Mouse (Mus musculus) MEL (cell line): Measurements from ENCODE around the gene Xrcc3. TPM values are rescaled to one million over a fixed set of nuclear protein-coding genes. Genes with fewer than 3 reads are reported as not detected.

ENCODE experiments used
- DNase-seq: peaks from one replicate; pipeline ENCODE4 v3.0.0; 2011; ENCODE audit warnings: low read depth, low spot score
- H3K27ac ChIP-seq: 2 replicates; pipeline ENCODE4 v1.5.1; 2012; ENCODE audit warnings: low read depth, mild to moderate bottlenecking, control low read depth, low read length, moderate library complexity; ENCODE audit not compliant: control insufficient read depth
- H3K27me3 ChIP-seq, 2 experiments: fragments of 150-350 bp in 1 of 2; sonication (generic) in 1 of 2; 2 replicates each; pipeline ENCODE4 v1.6.1; 2012; ENCODE audit warnings: low read length in 2 of 2, mild to moderate bottlenecking in 2 of 2, improper control_type of control experiment in 1 of 2, moderate library complexity in 1 of 2; ENCODE audit not compliant: insufficient read depth in 2 of 2, control insufficient read depth in 1 of 2
- H3K36me3 ChIP-seq, 2 experiments: 2 replicates each; pipeline ENCODE4 v1.6.1; 2012 to 2014; ENCODE audit warnings: low read length in 2 of 2, improper control_type of control experiment in 1 of 2, inconsistent platforms in 1 of 2, mild to moderate bottlenecking in 1 of 2; ENCODE audit not compliant: insufficient read depth in 2 of 2, control insufficient read depth in 1 of 2
- H3K4me1 ChIP-seq, 2 experiments: fragments of 150-350 bp in 1 of 2; sonication (generic) in 1 of 2; 2 replicates each; pipeline ENCODE4 v1.6.1; 2012; ENCODE audit warnings: low read length in 2 of 2, improper control_type of control experiment in 1 of 2, mild to moderate bottlenecking in 1 of 2; ENCODE audit not compliant: insufficient read depth in 2 of 2, control insufficient read depth in 1 of 2
- H3K4me3 ChIP-seq, 2 experiments: fragments of 150-350 bp in 1 of 2; sonication (generic) in 1 of 2; 2 replicates each; pipeline ENCODE4 v1.5.1; 2012; ENCODE audit warnings: low read depth in 2 of 2, low read length in 2 of 2, mild to moderate bottlenecking in 2 of 2, moderate library complexity in 2 of 2, control low read depth in 1 of 2, improper control_type of control experiment in 1 of 2; ENCODE audit not compliant: control insufficient read depth in 1 of 2, insufficient read depth in 1 of 2
- H3K79me2 ChIP-seq: 2 replicates; pipeline ENCODE4 v1.6.1; 2012; ENCODE audit warnings: mild to moderate bottlenecking, low read length, moderate library complexity; ENCODE audit not compliant: control insufficient read depth, poor library complexity, insufficient read depth
- H3K9ac ChIP-seq: 2 replicates; pipeline ENCODE4 v1.6.1; 2012; ENCODE audit warnings: low read depth, mild to moderate bottlenecking, control low read depth, low read length, moderate library complexity; ENCODE audit not compliant: control insufficient read depth, poor library complexity, severe bottlenecking
- H3K9me3 ChIP-seq: fragments of 150-350 bp; sonication (generic); replicated peaks from 2 replicates; pipeline ENCODE4 v1.6.1; 2012; ENCODE audit warnings: mild to moderate bottlenecking, low read length, improper control_type of control experiment, moderate library complexity; ENCODE audit not compliant: insufficient read depth
- BHLHE40 ChIP-seq: IDR thresholded peaks from 2 replicates; pipeline ENCODE4 v1.6.1; 2012; ENCODE audit warnings: low read depth, mild to moderate bottlenecking, inconsistent platforms, low read length, improper control_type of control experiment, borderline replicate concordance
- CTCF ChIP-seq, 3 experiments: IDR thresholded peaks in 2 of 3; conservative IDR thresholded peaks in 1 of 3; 2 replicates each; pipeline ENCODE4 v1.5.1; 2011 to 2012; ENCODE audit warnings: low read length in 3 of 3, low read depth in 2 of 3, mild to moderate bottlenecking in 2 of 3, improper control_type of control experiment in 1 of 3, inconsistent platforms in 1 of 3, mixed read lengths in 1 of 3, moderate library complexity in 1 of 3; ENCODE audit not compliant: control insufficient read depth in 1 of 3, insufficient read depth in 1 of 3, poor library complexity in 1 of 3, severe bottlenecking in 1 of 3
- ELF1 ChIP-seq: IDR thresholded peaks from 2 replicates; pipeline ENCODE4 v1.6.1; 2014; ENCODE audit warnings: low read depth, mild to moderate bottlenecking, inconsistent platforms, low read length, improper control_type of control experiment, moderate library complexity
- EP300 ChIP-seq, 2 experiments: IDR thresholded peaks; 2 replicates each; pipeline ENCODE4 v1.6.1; 2011; ENCODE audit warnings: improper control_type of control experiment in 2 of 2, low read length in 2 of 2, low read depth in 1 of 2, mild to moderate bottlenecking in 1 of 2
- HCFC1 ChIP-seq: IDR thresholded peaks from 2 replicates; pipeline ENCODE4 v1.6.1; 2012; ENCODE audit warnings: low read depth, mild to moderate bottlenecking, inconsistent platforms, low read length, improper control_type of control experiment, moderate library complexity
- MXI1 ChIP-seq: IDR thresholded peaks from 2 replicates; pipeline ENCODE4 v1.6.1; 2011; ENCODE audit warnings: mild to moderate bottlenecking, low read depth, low read length, improper control_type of control experiment
- MYB ChIP-seq: IDR thresholded peaks from 2 replicates; pipeline ENCODE4 v1.6.1; 2011; ENCODE audit warnings: mild to moderate bottlenecking, low read depth, low read length, improper control_type of control experiment
- MYC ChIP-seq: IDR thresholded peaks from 2 replicates; pipeline ENCODE4 v1.6.1; 2011; ENCODE audit warnings: low read depth, mild to moderate bottlenecking, low read length, improper control_type of control experiment, moderate library complexity
- NELFE ChIP-seq: IDR thresholded peaks from 2 replicates; pipeline ENCODE4 v1.6.1; 2011; ENCODE audit warnings: low read depth, low read length, improper control_type of control experiment
- POLR2A ChIP-seq, 2 experiments: IDR thresholded peaks; 2 replicates each; pipeline ENCODE4 v1.6.1; 2011 to 2012; ENCODE audit warnings: low read length in 2 of 2, mild to moderate bottlenecking in 2 of 2, control low read depth in 1 of 2, improper control_type of control experiment in 1 of 2, low read depth in 1 of 2, moderate library complexity in 1 of 2; ENCODE audit not compliant: control insufficient read depth in 1 of 2, insufficient read depth in 1 of 2, poor library complexity in 1 of 2
- POLR2AphosphoS2 ChIP-seq: IDR thresholded peaks from 2 replicates; pipeline ENCODE4 v1.6.1; 2011; ENCODE audit warnings: low read length, improper control_type of control experiment
- SIN3A ChIP-seq: IDR thresholded peaks from 2 replicates; pipeline ENCODE4 v1.6.1; 2012; ENCODE audit warnings: low read length, improper control_type of control experiment, inconsistent platforms
- TCF12 ChIP-seq: IDR thresholded peaks from 2 replicates; pipeline ENCODE4 v1.6.1; 2014; ENCODE audit warnings: low read depth, mild to moderate bottlenecking, inconsistent platforms, low read length, improper control_type of control experiment, moderate library complexity
- polyA plus RNA-seq, 2 experiments: library from polyadenylated mRNA; stranded (reverse) in 1 of 2; unstranded in 1 of 2; fragments of >175 nt in 1 of 2; fragments of >200 nt in 1 of 2; gene quantifications; 2 replicates each; pipeline versions ENCODE4 v1.2.1 to v1.2.4; 2012; ENCODE audit warnings: low replicate concordance in 2 of 2, low read depth in 1 of 2; ENCODE audit not compliant: insufficient read length in 2 of 2, insufficient read depth in 1 of 2, missing spikeins in 1 of 2
- total RNA-seq: library from RNA; depleted of rRNA; stranded (reverse); fragments of 300-350 nt; gene quantifications from 2 replicates; pipeline ENCODE4 v1.2.3, GENCODE M21; 2012

Xrcc3 gene
- total and polyA plus RNA-seq, 3 experiments, result 9.0 to 18.8 TPM; not detected in 1

DNA sequence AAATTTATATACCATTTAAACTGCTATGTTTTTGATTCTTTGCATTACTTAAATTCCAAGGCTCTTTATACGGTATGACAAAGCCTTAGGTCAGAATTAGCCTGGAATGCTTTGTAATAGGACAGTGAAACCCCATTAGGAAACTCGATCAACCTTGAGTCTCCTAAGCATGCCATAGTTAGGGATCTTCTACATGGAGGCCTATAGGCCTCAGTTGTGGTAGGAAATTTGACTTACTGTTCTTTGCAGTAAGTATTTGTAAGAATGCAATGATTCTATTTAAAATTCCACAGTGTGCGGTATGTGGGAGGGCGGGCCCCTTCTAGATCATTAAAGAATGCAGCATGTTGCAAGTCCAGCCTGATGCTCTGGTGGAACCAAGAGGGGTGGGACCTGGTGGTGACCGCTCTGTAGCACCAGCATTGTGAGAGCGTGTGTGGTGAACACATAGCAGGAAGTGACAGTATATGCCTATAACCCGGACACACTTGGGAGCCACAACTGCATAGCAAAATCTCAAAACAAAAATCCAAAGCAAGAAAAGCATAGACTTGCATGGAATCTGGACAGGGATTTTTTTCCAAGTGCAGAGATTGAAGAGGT, 53.3 kb downstream of the Xrcc3 start:
- Histone ChIP-seq H3K9ac (no peak overlapping the region; the same call in 1 of the 2 replicates), H3K79me2 (peaks cover 32% of the 10 kb centered on the region), H3K27me3 (no peaks in the 10 kb centered on the region), H3K4me1 (peaks cover 7 to 9% of the 10 kb centered on the region in 2 experiments; a peak in 3 of 4 replicates), H3K4me3 (peak overlapping the region in 1 of 2 experiments; percentile 94; a peak in 2 of 4 replicates), H3K9me3 (no peaks in the 10 kb centered on the region), H3K36me3 (peaks cover 0 to 6% of the 10 kb centered on the region in 2 experiments; a peak in 2 of 4 replicates), H3K27ac (no peak overlapping the region)
- no peak for DNase-seq
- TF ChIP-seq ELF1 (no peak), MYB (no peak), MYC (no peak), BHLHE40 (no peak), CTCF (IDR thresholded peaks at IDR 0.05 in 2 of 3, conservative IDR thresholded peaks at IDR 0.05 in 1 of 3; ENCODE audit: control insufficient read depth in 1 of 3, insufficient read depth in 1 of 3, low read depth in 2 of 3, low read length in 3 of 3, poor library complexity in 1 of 3, severe bottlenecking in 1 of 3) (no peak)

DNA sequence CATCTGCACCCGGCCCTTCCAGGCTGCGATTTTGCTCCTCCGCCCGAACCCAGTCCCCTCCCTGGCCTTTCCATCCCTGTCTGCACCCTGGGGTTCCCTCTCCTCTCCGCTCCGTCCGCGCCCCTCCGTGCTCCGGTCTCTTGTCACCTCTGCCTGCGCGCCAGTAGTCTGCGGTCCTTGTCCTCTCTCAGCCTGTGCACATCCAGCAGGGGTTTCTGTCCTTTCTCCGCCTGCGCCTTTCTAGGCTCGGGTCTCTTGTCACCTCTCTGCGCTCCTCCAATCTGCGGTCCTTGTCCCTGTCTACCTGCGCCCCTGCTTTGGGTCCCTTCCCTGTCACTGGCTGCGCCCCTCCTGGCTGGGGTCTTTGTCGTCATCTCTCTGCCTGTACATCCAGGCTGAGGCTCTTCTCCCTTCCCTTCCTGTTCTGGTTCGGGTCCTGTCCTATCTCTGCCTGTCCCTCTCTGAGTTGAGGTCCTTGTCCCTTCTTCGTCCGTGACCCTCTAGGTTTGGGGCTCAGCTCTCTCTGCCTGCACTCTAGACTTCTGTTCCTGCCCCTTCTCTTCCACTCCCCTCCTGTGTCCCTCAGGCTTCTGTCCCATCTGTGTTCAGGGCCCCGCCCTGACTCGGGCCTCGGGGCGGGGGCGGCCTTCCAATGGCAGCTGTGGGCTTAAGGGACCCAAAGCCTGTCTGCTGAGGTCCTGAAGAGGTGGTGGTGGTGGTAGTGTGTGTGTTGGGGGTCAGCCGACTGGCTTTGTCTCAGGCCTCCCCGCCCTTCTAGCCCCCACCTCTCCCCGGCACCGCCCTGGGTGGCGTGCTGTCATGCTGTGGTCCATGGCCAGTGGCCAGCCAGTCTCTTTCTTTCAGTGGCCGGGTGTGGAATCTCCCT, 54.3 kb downstream of the Xrcc3 start:
- TF ChIP-seq TCF12, result no peak
- 0 out of 2 replicates have a peak, but pooled peaks have one; percentile 8 for TF ChIP-seq SIN3A
- Histone ChIP-seq H3K36me3 (peaks cover 0 to 9% of the 10 kb centered on the region in 2 experiments; a peak in 2 of 4 replicates), H3K9ac (peak overlapping the region; percentile 86), H3K79me2 (peaks cover 32% of the 10 kb centered on the region), H3K4me1 (peaks cover 8 to 17% of the 10 kb centered on the region in 2 experiments), H3K4me3 (peak overlapping the region; percentile 79 to 94), H3K27ac (no peak overlapping the region), H3K27me3 (no peaks in the 10 kb centered on the region), H3K9me3 (no peaks in the 10 kb centered on the region)
- DNase-seq, result peak; percentile 60

- no peaks in the 10 kb centered on the region for H3K9me3 ChIP-seq
- H3K36me3 ChIP-seq, result peaks cover 0 to 10% of the 10 kb centered on the region in 2 experiments; a peak in 2 of 4 replicates
- H3K79me2 ChIP-seq, result peaks cover 31% of the 10 kb centered on the region
- peak within 1 kb of the TSS; percentile 86 for H3K9ac ChIP-seq
- H3K27me3 ChIP-seq, result no peaks in the 10 kb centered on the region
- H3K27ac ChIP-seq, result peak within 1 kb of the TSS; percentile 21
- peaks cover 9 to 18% of the 10 kb centered on the region in 2 experiments for H3K4me1 ChIP-seq
- H3K4me3 ChIP-seq, result peak within 1 kb of the TSS; percentile 79 to 94
- TF ChIP-seq TCF12 (0 out of 2 replicates have a peak, but pooled peaks have one; percentile 18), HCFC1 (peak; percentile 78), NELFE (peak; percentile 76), MXI1 (0 out of 2 replicates have a peak, but pooled peaks have one; percentile 6), POLR2A (IDR thresholded peaks at IDR 0.05; ENCODE audit: control insufficient read depth in 1 of 2, insufficient read depth in 1 of 2, low read depth in 1 of 2, low read length in 2 of 2, poor library complexity in 1 of 2) (peak; percentile 83 to 91), EP300 (IDR thresholded peaks at IDR 0.05; ENCODE audit: low read depth in 1 of 2, low read length in 2 of 2) (no peak), MYC (no peak), POLR2AphosphoS2 (peak; percentile 57; the same call in 1 of the 2 replicates)
- TF ChIP-seq, all 39 proteins: peak for 6
- DNase-seq, result peak; percentile 75
Measured at GRCm38 (mm10) chr12:111758381-111759175, 55.1 kb downstream of the Xrcc3 start, which contains the start of gene Klc1. Klc1 (plus strand) TSS chr12:111758849.
